Mouse (Mus musculus) CH12.LX (cell line): ENCODE data around the gene Catsper3.

Experiments used
- CTCF ChIP-seq, 2 experiments: IDR thresholded peaks in 1 of 2; conservative IDR thresholded peaks in 1 of 2; 2 replicates each; pipeline ENCODE4 v1.5.1; 2011 to 2012; ENCODE audit warnings: low read depth in 2 of 2, low read length in 2 of 2, improper control_type of control experiment in 1 of 2, inconsistent platforms in 1 of 2, mild to moderate bottlenecking in 1 of 2, moderate library complexity in 1 of 2
- EP300 ChIP-seq: IDR thresholded peaks from 2 replicates; pipeline ENCODE4 v1.6.1; 2011; ENCODE audit warnings: low read length, improper control_type of control experiment
- MAFK ChIP-seq: IDR thresholded peaks from 2 replicates; pipeline ENCODE4 v1.6.1; 2011; ENCODE audit warnings: low read length, improper control_type of control experiment; ENCODE audit not compliant: insufficient replicate concordance
- POLR2A ChIP-seq: IDR thresholded peaks from 2 replicates; pipeline ENCODE4 v1.6.1; 2011; ENCODE audit warnings: low read depth, mild to moderate bottlenecking, improper control_type of control experiment, low read length
- TCF12 ChIP-seq: IDR thresholded peaks from 2 replicates; pipeline ENCODE4 v1.6.1; 2014; ENCODE audit warnings: low read depth, mild to moderate bottlenecking, inconsistent platforms, low read length, improper control_type of control experiment
- USF2 ChIP-seq: conservative IDR thresholded peaks from 2 replicates; pipeline ENCODE4 v1.6.1; 2011; ENCODE audit warnings: low read depth, low read length, improper control_type of control experiment
- ZC3H11A ChIP-seq: IDR thresholded peaks from 2 replicates; pipeline ENCODE4 v1.6.1; 2012; ENCODE audit warnings: low read depth, mild to moderate bottlenecking, inconsistent platforms, low read length, improper control_type of control experiment
- ZNF384 ChIP-seq: IDR thresholded peaks from 2 replicates; pipeline ENCODE4 v1.6.1; 2012; ENCODE audit warnings: low read depth, low read length, improper control_type of control experiment, inconsistent platforms

DNA sequence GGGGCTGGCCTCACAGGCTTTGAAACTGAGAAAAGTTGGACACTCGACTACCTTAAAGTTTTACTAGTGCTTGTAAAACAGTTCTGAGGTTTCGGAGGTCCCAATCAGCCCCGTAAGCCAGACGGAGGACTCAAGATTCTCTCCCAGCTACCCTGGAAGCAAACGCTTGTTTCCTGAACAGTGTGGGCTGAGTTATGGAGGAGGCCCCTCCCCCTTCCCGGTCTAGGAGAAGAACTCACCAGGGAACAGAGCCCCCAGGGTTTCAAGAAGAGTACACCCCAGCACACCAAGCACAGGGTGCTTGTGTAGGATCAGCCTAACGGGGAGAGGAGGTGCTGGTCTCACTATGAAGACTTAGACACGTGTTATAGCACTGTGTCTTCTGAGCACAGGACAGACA lies 27.6 kb upstream of the Catsper3 start:
- TF ChIP-seq USF2 (no peak), POLR2A (no peak), MAFK (no peak), EP300 (no peak), CTCF (conservative IDR thresholded peaks at IDR 0.05 in 1 of 2, IDR thresholded peaks at IDR 0.05 in 1 of 2; ENCODE audit: low read depth in 2 of 2, low read length in 2 of 2) (no peak), ZC3H11A (no peak), TCF12 (no peak), ZNF384 (no peak)
